Mouse (Mus musculus) intestine, embryonic 14.5 days (tissue): ENCODE results near the gene Tjp2. TPM values are rescaled to one million over a fixed set of nuclear protein-coding genes. Genes with fewer than 3 reads are reported as not detected.

Experiments
- ATAC-seq: fragments of 200-750 bp; cut with Nextera tagmentation; replicated peaks from 2 replicates; pipeline ENCODE4 v1.8.0; 2017; ENCODE audit warnings: low read depth, moderate number of reproducible peaks, moderate TSS enrichment, moderate library complexity; ENCODE audit not compliant: low FRiP score, low TSS enrichment
- DNase-seq: peaks from one replicate; pipeline ENCODE4 v3.0.0-alpha.2; 2018; ENCODE audit warnings: low spot score
- H3K27ac ChIP-seq: fragments of 300-500 bp; sonication (generic); 2 replicates; pipeline ENCODE4 v1.5.1; 2014; ENCODE audit warnings: low read depth, mild to moderate bottlenecking, control low read depth
- H3K27me3 ChIP-seq: fragments of 300-500 bp; sonication (generic); replicated peaks from 2 replicates; pipeline ENCODE4 v1.6.1; 2014; ENCODE audit warnings: low read length, control low read depth; ENCODE audit not compliant: control insufficient read depth, insufficient read depth
- H3K36me3 ChIP-seq: fragments of 300-500 bp; sonication (generic); 2 replicates; pipeline ENCODE4 v1.6.1; 2014; ENCODE audit warnings: low read length, control low read depth; ENCODE audit not compliant: control insufficient read depth, insufficient read depth
- H3K4me1 ChIP-seq: fragments of 300-500 bp; sonication (generic); replicated peaks from 2 replicates; pipeline ENCODE4 v1.6.1; 2014; ENCODE audit warnings: low read length, control low read depth, mixed read lengths; ENCODE audit not compliant: control insufficient read depth, insufficient read depth
- H3K4me2 ChIP-seq: fragments of 300-500 bp; sonication (generic); 2 replicates; pipeline ENCODE4 v1.6.1; 2014; ENCODE audit warnings: low read length
- H3K4me3 ChIP-seq: fragments of 300-500 bp; sonication (generic); 2 replicates; pipeline ENCODE4 v1.5.1; 2014; ENCODE audit warnings: low read depth, low read length, control low read depth, mixed read lengths
- H3K9ac ChIP-seq: fragments of 300-500 bp; sonication (generic); 2 replicates; pipeline ENCODE4 v1.6.1; 2014; ENCODE audit warnings: mild to moderate bottlenecking, low read length
- H3K9me3 ChIP-seq: fragments of 300-500 bp; sonication (generic); 2 replicates; pipeline ENCODE4 v1.6.1; 2016; ENCODE audit warnings: low read length, control low read depth; ENCODE audit not compliant: control insufficient read depth
- WGBS: fragments of 180-500 bp; shearing (Covaris S2); extraction: QIAGEN DNeasy Blood & Tissue Kit; methylation state at CpG from one replicate; pipeline ENCODE4 v1.1.7; 2014; 5-methylcytosine and 5-hydroxymethylcytosine counted together
- polyA plus RNA-seq: library from polyadenylated mRNA; unstranded; fragments of >200 nt; fragmentation: Nextera tagmentation; extraction: Ambion mirVana; gene quantifications from 2 replicates; pipeline ENCODE4 v1.2.1, GENCODE M21; 2014

Tjp2 gene
- polyA plus RNA-seq, 1 experiment from 2014 or later = 41.9 TPM

GRCm38 (mm10) chr19:24163974-24164373, 60.9 kb downstream of the Tjp2 start:
- WGBS = 17% methylated on average over 4 of the region's 4 CpGs
- Histone ChIP-seq H3K4me2 (no peak overlapping the region), H3K36me3 (no peaks in the 10 kb centered on the region), H3K9ac (no peak overlapping the region), H3K4me3 (no peak overlapping the region), H3K9me3 (no peaks in the 10 kb centered on the region), H3K4me1 (peaks cover 54% of the 10 kb centered on the region), H3K27ac (peak overlapping the region; percentile 67; the same call in 1 of the 2 replicates), H3K27me3 (no peaks in the 10 kb centered on the region)
- DNase-seq (peak; percentile 74), ATAC-seq (peak; percentile 79)

- Histone ChIP-seq H3K4me1 (peaks cover 35% of the 10 kb centered on the region), H3K9me3 (no peaks in the 10 kb centered on the region), H3K27me3 (no peaks in the 10 kb centered on the region), H3K9ac (no peak overlapping the region), H3K4me2 (no peak overlapping the region), H3K27ac (no peak overlapping the region), H3K4me3 (no peak overlapping the region), H3K36me3 (no peaks in the 10 kb centered on the region)
- DNase-seq (no peak), ATAC-seq (no peak)
- WGBS = 52% methylated on average over 8 of the region's 8 CpGs
Measured at GRCm38 (mm10) chr19:24160460-24160859, 64.4 kb downstream of the Tjp2 start.

GRCm38 (mm10) chr19:24159751-24160150, 65.1 kb downstream of the Tjp2 start:
- H3K9ac ChIP-seq = no peak overlapping the region
- H3K4me3 ChIP-seq = no peak overlapping the region
- no peaks in the 10 kb centered on the region for H3K27me3 ChIP-seq
- H3K9me3 ChIP-seq = no peaks in the 10 kb centered on the region
- DNase-seq (no peak), ATAC-seq (no peak)
- peaks cover 29% of the 10 kb centered on the region for H3K4me1 ChIP-seq
- no peaks in the 10 kb centered on the region for H3K36me3 ChIP-seq
- 33% methylated on average over 9 of the region's 9 CpGs for WGBS
- H3K27ac ChIP-seq = no peak overlapping the region
- H3K4me2 ChIP-seq = peak overlapping the region; percentile 23; the same call in 1 of the 2 replicates

GRCm38 (mm10) chr19:24159334-24159733, 65.5 kb downstream of the Tjp2 start:
- DNase-seq (no peak), ATAC-seq (no peak)
- Histone ChIP-seq H3K4me3 (no peak overlapping the region), H3K9me3 (no peaks in the 10 kb centered on the region), H3K27ac (no peak overlapping the region), H3K4me2 (no peak overlapping the region), H3K4me1 (peaks cover 28% of the 10 kb centered on the region), H3K36me3 (no peaks in the 10 kb centered on the region), H3K9ac (no peak overlapping the region), H3K27me3 (no peaks in the 10 kb centered on the region)
- 21% methylated on average over 9 of the region's 9 CpGs for WGBS

GRCm38 (mm10) chr19:24156067-24156455, 68.8 kb downstream of the Tjp2 start:
- H3K9me3 ChIP-seq = no peaks in the 10 kb centered on the region
- no peaks in the 10 kb centered on the region for H3K27me3 ChIP-seq
- ATAC-seq = no peak
- WGBS = 60% methylated on average over 6 of the region's 6 CpGs
- peak overlapping the region; percentile 38; the same call in 1 of the 2 replicates for H3K27ac ChIP-seq
- no peak overlapping the region for H3K4me2 ChIP-seq
- no peaks in the 10 kb centered on the region for H3K36me3 ChIP-seq
- H3K4me1 ChIP-seq = peaks cover 19% of the 10 kb centered on the region
- H3K4me3 ChIP-seq = no peak overlapping the region
- DNase-seq = no peak
- no peak overlapping the region for H3K9ac ChIP-seq

GRCm38 (mm10) chr19:24155395-24156066, 69.3 kb downstream of the Tjp2 start:
- WGBS = 57% methylated on average over 8 of the region's 8 CpGs
- no peak for DNase-seq
- Histone ChIP-seq H3K9me3 (no peaks in the 10 kb centered on the region), H3K4me2 (no peak overlapping the region), H3K27me3 (no peaks in the 10 kb centered on the region), H3K27ac (peak overlapping the region; percentile 38; the same call in 1 of the 2 replicates), H3K4me1 (peaks cover 16% of the 10 kb centered on the region), H3K4me3 (no peak overlapping the region), H3K9ac (no peak overlapping the region), H3K36me3 (no peaks in the 10 kb centered on the region)
- ATAC-seq = no peak

GRCm38 (mm10) chr19:24153266-24154023, 71.4 kb downstream of the Tjp2 start:
- H3K9ac ChIP-seq = no peak overlapping the region
- H3K27ac ChIP-seq = no peak overlapping the region
- WGBS = 54% methylated on average over 9 of the region's 9 CpGs
- no peaks in the 10 kb centered on the region for H3K27me3 ChIP-seq
- no peaks in the 10 kb centered on the region for H3K4me1 ChIP-seq
- no peaks in the 10 kb centered on the region for H3K9me3 ChIP-seq
- DNase-seq = no peak
- no peak overlapping the region for H3K4me3 ChIP-seq
- no peak overlapping the region for H3K4me2 ChIP-seq
- no peak for ATAC-seq
- H3K36me3 ChIP-seq = no peaks in the 10 kb centered on the region

GRCm38 (mm10) chr19:24144009-24144408, 80.8 kb downstream of the Tjp2 start:
- no peaks in the 10 kb centered on the region for H3K4me1 ChIP-seq
- H3K36me3 ChIP-seq = no peaks in the 10 kb centered on the region
- no peak overlapping the region for H3K27ac ChIP-seq
- WGBS = 83% methylated on average over 7 of the region's 7 CpGs
- no peak overlapping the region for H3K9ac ChIP-seq
- H3K27me3 ChIP-seq = no peaks in the 10 kb centered on the region
- no peak overlapping the region for H3K4me2 ChIP-seq
- ATAC-seq (no peak), DNase-seq (no peak)
- 0 out of 2 replicates have a peak, but pooled peaks cover 2% of the 10 kb centered on the region for H3K9me3 ChIP-seq
- no peak overlapping the region for H3K4me3 ChIP-seq
